Mouse (Mus musculus) forebrain, embryonic 11.5 days (tissue): ENCODE measurements around the gene Hcn1. TPM values are rescaled to one million over a fixed set of nuclear protein-coding genes. Genes with fewer than 3 reads are reported as not detected.

ENCODE experiments used
- ATAC-seq: fragments of 200-750 bp; cut with Nextera tagmentation; replicated peaks from 2 replicates; pipeline ENCODE4 v1.8.0; 2017; ENCODE audit warnings: moderate TSS enrichment; ENCODE audit not compliant: low FRiP score
- DNase-seq: peaks from one replicate; pipeline ENCODE4 v3.0.0-alpha.2; 2017; ENCODE audit warnings: low spot score
- H3K27ac ChIP-seq: fragments of 300-500 bp; sonication (generic); 2 replicates; pipeline ENCODE4 v1.5.1; 2014; ENCODE audit warnings: low read depth, low read length
- H3K27me3 ChIP-seq: fragments of 300-500 bp; sonication (generic); 2 replicates; pipeline ENCODE4 v1.6.1; 2014; ENCODE audit warnings: mild to moderate bottlenecking, low read length, mixed read lengths; ENCODE audit not compliant: control insufficient read depth, insufficient read depth
- H3K36me3 ChIP-seq: fragments of 300-500 bp; sonication (generic); 2 replicates; pipeline ENCODE4 v1.6.1; 2014; ENCODE audit warnings: mild to moderate bottlenecking, low read length, moderate library complexity, mixed read lengths; ENCODE audit not compliant: control insufficient read depth, insufficient read depth
- H3K4me1 ChIP-seq: fragments of 300-500 bp; sonication (generic); replicated peaks from 2 replicates; pipeline ENCODE4 v1.6.1; 2014; ENCODE audit warnings: low read length, mixed read lengths; ENCODE audit not compliant: control insufficient read depth, insufficient read depth
- H3K4me2 ChIP-seq: fragments of 300-500 bp; sonication (generic); 2 replicates; pipeline ENCODE4 v1.6.1; 2014; ENCODE audit warnings: low read depth, mild to moderate bottlenecking, low read length, moderate library complexity, mixed read lengths; ENCODE audit not compliant: severe bottlenecking
- H3K4me3 ChIP-seq: fragments of 300-500 bp; sonication (generic); 2 replicates; pipeline ENCODE4 v1.5.1; 2014; ENCODE audit warnings: low read depth, low read length
- H3K9ac ChIP-seq: fragments of 300-500 bp; sonication (generic); 2 replicates; pipeline ENCODE4 v1.6.1; 2014; ENCODE audit warnings: low read length
- H3K9me3 ChIP-seq: fragments of 300-500 bp; sonication (generic); 2 replicates; pipeline ENCODE4 v1.6.1; 2016; ENCODE audit warnings: low read length, mixed read lengths; ENCODE audit not compliant: control insufficient read depth
- WGBS: fragments of 180-500 bp; shearing (Covaris S2); extraction: QIAGEN DNeasy Blood & Tissue Kit; methylation state at CpG from one replicate; pipeline ENCODE4 v1.1.7; 2014; 5-methylcytosine and 5-hydroxymethylcytosine counted together
- polyA plus RNA-seq: library from polyadenylated mRNA; unstranded; fragments of >200 nt; fragmentation: Nextera tagmentation; extraction: Ambion mirVana; gene quantifications from 2 replicates; pipeline ENCODE4 v1.2.1, GENCODE M21; 2014

The Hcn1 gene
- polyA plus RNA-seq, 1 experiment from 2014 or later: 0.07 TPM

- no peaks in the 10 kb centered on the region for H3K9me3 ChIP-seq
- no peak for ATAC-seq
- WGBS: 67% methylated on average over 1 of the region's 1 CpGs
Measured at GRCm38 (mm10) chr13:117792861-117793260, 190.7 kb downstream of the Hcn1 start.

GRCm38 (mm10) chr13:117801061-117801460 lies 198.9 kb downstream of the Hcn1 start:
- no peak for DNase-seq
- ATAC-seq: no peak
- H3K36me3 ChIP-seq: no peaks in the 10 kb centered on the region
- H3K4me3 ChIP-seq: no peak overlapping the region
- no peaks in the 10 kb centered on the region for H3K27me3 ChIP-seq
- H3K27ac ChIP-seq: no peak overlapping the region
- H3K9me3 ChIP-seq: no peaks in the 10 kb centered on the region
- no peak overlapping the region for H3K4me2 ChIP-seq
- H3K4me1 ChIP-seq: no peaks in the 10 kb centered on the region
- no peak overlapping the region for H3K9ac ChIP-seq

More at GRCm38 (mm10) chr13:117792861-117793260, 190.7 kb downstream of the Hcn1 start:
- no peaks in the 10 kb centered on the region for H3K36me3 ChIP-seq
- no peak overlapping the region for H3K27ac ChIP-seq
- no peaks in the 10 kb centered on the region for H3K27me3 ChIP-seq
- DNase-seq: no peak
- no peak overlapping the region for H3K4me2 ChIP-seq
- H3K9ac ChIP-seq: no peak overlapping the region
- no peak overlapping the region for H3K4me3 ChIP-seq
- H3K4me1 ChIP-seq: no peaks in the 10 kb centered on the region

GRCm38 (mm10) chr13:117827628-117828027 lies 225.5 kb downstream of the Hcn1 start:
- H3K9me3 ChIP-seq: no peaks in the 10 kb centered on the region
- no peak overlapping the region for H3K4me2 ChIP-seq
- H3K27ac ChIP-seq: no peak overlapping the region
- no peaks in the 10 kb centered on the region for H3K36me3 ChIP-seq
- no peaks in the 10 kb centered on the region for H3K27me3 ChIP-seq
- WGBS: 90% methylated on average over 5 of the region's 5 CpGs
- no peaks in the 10 kb centered on the region for H3K4me1 ChIP-seq
- H3K4me3 ChIP-seq: no peak overlapping the region
- ATAC-seq (no peak), DNase-seq (no peak)
- H3K9ac ChIP-seq: no peak overlapping the region

- H3K4me2 ChIP-seq: no peak overlapping the region
- no peaks in the 10 kb centered on the region for H3K9me3 ChIP-seq
- no peak overlapping the region for H3K9ac ChIP-seq
- H3K4me1 ChIP-seq: no peaks in the 10 kb centered on the region
- 18% methylated on average over 1 of the region's 1 CpGs for WGBS
- H3K27ac ChIP-seq: no peak overlapping the region
- no peak for DNase-seq
- H3K27me3 ChIP-seq: no peaks in the 10 kb centered on the region
- no peaks in the 10 kb centered on the region for H3K36me3 ChIP-seq
- no peak overlapping the region for H3K4me3 ChIP-seq
- ATAC-seq: peak; percentile 74
Measured at GRCm38 (mm10) chr13:117836658-117837057, 234.5 kb downstream of the Hcn1 start.

DNA sequence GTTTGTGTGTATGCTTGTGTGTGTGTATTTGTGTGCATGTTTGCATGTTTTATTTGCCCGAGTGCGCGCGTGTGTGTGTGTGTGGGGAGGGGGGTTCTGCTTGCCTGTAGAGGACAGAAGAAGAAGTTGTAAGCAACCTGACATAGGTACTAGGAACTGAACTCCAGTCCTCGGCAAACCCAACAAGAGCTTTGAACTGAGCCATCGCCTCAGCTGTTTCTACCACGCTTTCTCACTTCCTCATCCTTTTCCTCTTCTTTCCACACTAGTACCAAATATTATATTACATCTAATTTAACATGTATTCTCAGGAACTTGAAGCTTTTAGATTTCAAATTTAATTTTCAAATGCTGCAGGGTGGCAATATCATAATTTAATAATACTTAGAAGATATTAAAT lies 236.1 kb downstream of the Hcn1 start:
- H3K27ac ChIP-seq: no peak overlapping the region
- H3K9ac ChIP-seq: no peak overlapping the region
- H3K4me3 ChIP-seq: no peak overlapping the region
- H3K27me3 ChIP-seq: no peaks in the 10 kb centered on the region
- no peak for DNase-seq
- H3K4me1 ChIP-seq: no peaks in the 10 kb centered on the region
- no peak overlapping the region for H3K4me2 ChIP-seq
- WGBS: 95% methylated on average over 7 of the region's 7 CpGs
- H3K36me3 ChIP-seq: no peaks in the 10 kb centered on the region
- no peaks in the 10 kb centered on the region for H3K9me3 ChIP-seq
- no peak for ATAC-seq

GRCm38 (mm10) chr13:117842366-117842765 lies 240.2 kb downstream of the Hcn1 start:
- H3K4me3 ChIP-seq: no peak overlapping the region
- no peaks in the 10 kb centered on the region for H3K36me3 ChIP-seq
- DNase-seq (no peak), ATAC-seq (no peak)
- H3K4me1 ChIP-seq: no peaks in the 10 kb centered on the region
- H3K27ac ChIP-seq: no peak overlapping the region
- no peak overlapping the region for H3K9ac ChIP-seq
- no peaks in the 10 kb centered on the region for H3K27me3 ChIP-seq
- H3K4me2 ChIP-seq: no peak overlapping the region
- H3K9me3 ChIP-seq: no peaks in the 10 kb centered on the region

GRCm38 (mm10) chr13:117847290-117847689 lies 245.2 kb downstream of the Hcn1 start:
- no peak for DNase-seq
- no peak overlapping the region for H3K9ac ChIP-seq
- no peak overlapping the region for H3K4me2 ChIP-seq
- no peaks in the 10 kb centered on the region for H3K27me3 ChIP-seq
- no peak overlapping the region for H3K4me3 ChIP-seq
- WGBS: 91% methylated on average over 2 of the region's 2 CpGs
- H3K27ac ChIP-seq: no peak overlapping the region
- no peaks in the 10 kb centered on the region for H3K4me1 ChIP-seq
- no peaks in the 10 kb centered on the region for H3K9me3 ChIP-seq
- ATAC-seq: no peak
- no peaks in the 10 kb centered on the region for H3K36me3 ChIP-seq

DNA sequence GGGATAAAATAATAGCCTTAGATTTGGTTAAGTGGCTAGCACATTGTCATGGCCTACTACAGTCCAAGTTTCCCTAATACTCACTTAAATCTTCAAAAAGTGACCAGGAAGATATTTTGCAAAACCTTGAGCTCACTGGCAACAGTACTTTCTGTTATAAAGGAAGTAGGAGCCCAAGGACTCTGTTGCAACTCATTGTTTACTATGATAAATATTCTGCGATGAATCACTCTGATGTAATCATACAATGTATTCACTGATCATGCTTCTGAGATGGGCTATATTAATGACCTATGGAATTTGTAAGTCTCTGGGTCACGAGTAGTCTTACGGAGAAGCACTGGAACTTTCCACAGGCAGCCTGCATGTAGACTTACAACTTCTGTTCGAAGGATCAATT lies 246.6 kb downstream of the Hcn1 start:
- DNase-seq (no peak), ATAC-seq (no peak)
- WGBS: 91% methylated on average over 4 of the region's 4 CpGs
- Histone ChIP-seq H3K4me2 (no peak overlapping the region), H3K27ac (no peak overlapping the region), H3K4me3 (no peak overlapping the region), H3K9me3 (no peaks in the 10 kb centered on the region), H3K9ac (no peak overlapping the region), H3K4me1 (no peaks in the 10 kb centered on the region), H3K36me3 (no peaks in the 10 kb centered on the region), H3K27me3 (no peaks in the 10 kb centered on the region)

DNA sequence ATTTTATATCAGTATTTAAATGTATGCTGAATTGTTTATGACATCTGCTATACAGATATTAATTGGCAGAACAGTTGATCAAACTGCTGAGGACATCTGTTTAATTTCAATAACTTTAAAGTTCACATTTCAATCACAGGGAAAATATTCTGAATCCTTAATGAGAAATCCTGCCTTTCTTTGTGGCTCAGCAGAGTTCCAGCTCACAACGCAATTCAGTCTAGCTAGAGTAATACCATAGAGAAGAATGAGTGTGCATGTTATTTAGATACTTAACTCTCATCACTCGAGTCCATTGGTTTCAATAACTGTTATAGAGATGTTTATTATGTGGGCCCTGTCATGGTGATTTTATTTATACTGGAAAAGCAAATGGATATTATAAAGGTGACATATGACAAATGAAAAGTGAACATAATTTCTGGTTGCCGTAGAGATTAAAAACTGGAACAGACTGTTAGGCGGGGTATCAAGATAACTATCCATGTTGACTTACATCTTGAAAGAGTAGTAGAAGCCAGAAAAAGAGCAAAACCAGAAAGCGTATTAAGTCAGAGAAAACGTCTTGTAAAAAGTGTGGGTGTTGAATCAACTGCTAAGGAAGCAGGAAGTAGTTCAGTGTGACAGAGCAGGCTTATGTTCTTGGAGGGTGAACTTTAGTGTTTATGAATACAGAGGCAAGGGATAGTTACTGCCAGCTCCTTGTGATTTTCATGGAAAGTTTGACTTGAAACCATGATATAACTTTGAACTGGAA lies 250.0 kb downstream of the Hcn1 start:
- Histone ChIP-seq H3K4me1 (no peaks in the 10 kb centered on the region), H3K4me3 (no peak overlapping the region), H3K9me3 (no peaks in the 10 kb centered on the region), H3K4me2 (no peak overlapping the region), H3K27ac (no peak overlapping the region), H3K36me3 (no peaks in the 10 kb centered on the region), H3K9ac (no peak overlapping the region), H3K27me3 (no peaks in the 10 kb centered on the region)
- 88% methylated on average over 6 of the region's 6 CpGs for WGBS
- ATAC-seq: no peak
- no peak for DNase-seq
